Mouse (Mus musculus) left cerebral cortex, adult 11 months (tissue): Measurements from ENCODE around the gene Fgfr4.

ENCODE experiments used
- DNase-seq: peaks from one replicate; pipeline ENCODE4 v3.0.0; 2022; ENCODE audit warnings: low spot score

The Fgfr4 gene

DNA sequence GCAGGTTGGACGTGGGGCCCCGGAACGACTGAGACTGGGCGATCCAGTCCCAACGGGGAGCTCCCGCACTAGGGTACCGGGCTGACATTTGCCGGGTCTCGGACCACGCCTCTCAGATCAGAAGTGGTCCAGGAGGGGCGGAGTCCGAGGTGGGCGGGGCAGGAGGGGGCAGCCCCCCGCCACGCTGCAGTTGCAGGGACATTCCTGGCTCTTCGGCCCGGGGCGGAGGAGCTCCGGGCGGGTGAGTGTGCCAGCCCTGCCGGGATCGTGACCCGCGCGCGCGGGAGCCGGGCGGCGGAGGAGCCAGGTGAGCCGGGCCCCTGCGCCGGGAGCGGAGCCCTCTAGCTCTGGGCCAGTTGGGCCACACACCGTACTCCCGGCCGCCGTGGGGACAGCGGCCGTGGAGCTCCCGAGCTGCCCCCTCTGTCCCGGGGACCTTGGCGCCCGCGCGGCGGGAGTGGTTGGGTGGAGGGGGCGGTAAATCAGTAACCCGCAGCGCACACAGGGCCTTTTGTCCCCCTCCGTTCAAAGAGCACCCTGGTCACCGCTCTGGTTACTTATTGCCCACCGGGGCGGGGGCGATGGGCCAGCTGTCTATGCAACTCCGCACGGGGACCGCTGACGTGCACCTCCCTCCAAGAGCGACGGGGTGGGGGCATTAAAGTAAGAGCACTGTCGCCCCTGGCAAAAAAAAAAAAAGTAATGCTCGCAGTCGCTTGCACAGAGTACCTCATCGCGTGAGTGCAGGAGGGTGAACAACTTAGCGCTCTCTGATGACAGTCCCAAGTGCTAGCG is at the start of gene Fgfr4:
Gene Fgfr4 (plus strand): TSS at position 20 of the 795 bp plus-strand sequence.
- no peak for DNase-seq

DNA sequence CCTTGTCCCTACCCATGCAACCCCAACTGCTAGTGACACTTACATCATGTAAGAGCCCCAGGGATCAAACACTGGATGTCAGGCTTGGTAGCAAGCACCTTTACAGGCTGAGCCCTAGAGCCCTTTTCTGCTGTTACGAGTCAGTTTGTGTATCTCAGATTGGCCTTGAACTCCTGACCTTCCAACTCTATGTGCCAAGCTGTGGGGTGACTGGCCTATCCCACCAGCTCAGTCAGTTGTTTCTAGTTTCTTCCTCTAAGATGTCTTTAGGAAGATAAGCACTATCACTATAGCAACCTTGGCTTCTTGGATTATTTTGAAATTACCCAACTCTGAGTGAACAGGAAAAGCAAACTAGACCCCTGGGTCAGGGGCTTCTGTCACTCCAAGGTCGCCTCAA is 49.1 kb upstream of the Fgfr4 start:
- no peak for DNase-seq

DNA sequence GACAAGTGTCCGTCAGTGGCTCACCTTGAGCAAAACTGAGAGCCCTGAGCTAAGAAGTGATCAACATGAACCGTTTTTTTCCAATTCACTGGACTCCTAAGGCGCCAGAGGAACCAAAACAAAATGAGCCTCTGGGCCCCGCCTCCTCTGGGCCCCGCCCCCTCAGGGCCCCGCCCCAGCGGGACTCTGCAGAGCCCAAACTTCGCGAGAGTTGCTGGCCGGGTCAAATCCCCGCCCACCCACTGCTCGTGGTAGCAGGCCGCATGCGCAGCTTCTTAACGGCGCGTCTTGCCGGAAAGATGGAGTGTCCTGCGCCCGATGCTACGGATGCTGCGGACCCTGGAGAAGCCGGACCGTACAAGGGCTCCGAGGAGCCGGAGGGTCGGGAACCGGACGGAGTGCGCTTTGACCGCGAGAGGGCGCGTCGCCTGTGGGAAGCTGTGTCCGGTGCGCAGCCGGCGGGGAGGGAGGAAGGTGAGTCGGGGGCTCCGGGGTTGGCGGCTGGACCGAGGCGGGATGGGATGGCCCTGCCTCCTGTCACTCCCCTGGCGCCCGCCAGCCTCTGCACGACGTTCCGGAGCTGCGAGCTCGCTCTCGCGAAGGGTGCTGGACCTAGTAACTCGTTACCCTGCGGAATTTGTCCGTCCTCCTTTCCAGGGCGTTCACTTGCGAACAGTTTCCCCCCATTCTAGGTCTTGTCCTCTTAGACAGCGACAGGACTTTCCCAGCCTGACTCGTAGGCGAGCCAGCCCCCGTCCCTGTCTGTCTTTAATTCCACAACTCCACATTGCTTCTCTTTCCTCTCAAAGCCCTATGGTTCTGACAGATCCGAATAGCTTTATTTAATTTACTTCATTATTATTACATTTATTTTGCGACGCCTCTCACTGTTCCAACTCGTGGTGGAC is 47.1 kb upstream of the Fgfr4 start, which contains the start of gene Zfp346:
Gene Zfp346 (plus strand): TSS at position 267 of the 908 bp plus-strand sequence.
- DNase-seq, result peak; percentile 94

DNA sequence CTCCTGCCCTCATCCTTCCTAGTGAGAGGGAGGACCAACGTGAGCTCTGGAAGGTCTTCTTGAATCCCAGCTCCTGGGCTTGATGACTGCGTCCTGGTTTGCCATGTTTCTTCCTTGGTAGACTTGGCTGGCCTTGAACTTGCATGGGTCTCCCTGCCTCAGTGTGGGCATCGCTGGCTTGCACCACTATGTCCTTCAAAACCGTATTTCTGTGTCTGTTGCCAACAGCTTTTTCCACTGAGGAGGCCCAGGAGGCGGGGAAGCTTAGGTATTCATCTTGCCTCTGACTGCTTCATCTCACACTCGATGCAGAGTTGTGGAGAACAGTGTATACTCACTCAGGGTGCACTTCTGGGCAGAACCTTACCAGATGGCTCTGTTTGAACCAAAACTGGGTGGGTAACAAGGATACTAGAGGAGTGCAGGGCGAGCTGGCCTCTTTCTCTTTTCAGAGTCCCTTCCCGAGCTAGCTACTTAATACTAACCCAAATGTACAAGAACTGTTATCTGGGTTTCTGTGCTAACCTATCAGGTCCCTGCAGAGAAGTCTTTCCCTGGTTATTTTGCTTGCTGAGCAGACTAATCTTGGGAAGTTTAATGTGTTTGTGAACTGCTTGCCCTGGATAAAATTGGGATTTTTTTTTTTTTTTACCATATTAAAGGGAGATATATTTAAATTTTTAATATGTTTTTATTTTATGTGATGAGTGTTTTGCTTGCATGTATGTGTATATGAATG is 46.3 kb upstream of the Fgfr4 start:
- DNase-seq, result no peak

GRCm38 (mm10) chr13:55107116-55107515 is 45.3 kb upstream of the Fgfr4 start:
- DNase-seq, result no peak

GRCm38 (mm10) chr13:55107694-55108093 is 44.7 kb upstream of the Fgfr4 start:
- DNase-seq, result no peak

DNA sequence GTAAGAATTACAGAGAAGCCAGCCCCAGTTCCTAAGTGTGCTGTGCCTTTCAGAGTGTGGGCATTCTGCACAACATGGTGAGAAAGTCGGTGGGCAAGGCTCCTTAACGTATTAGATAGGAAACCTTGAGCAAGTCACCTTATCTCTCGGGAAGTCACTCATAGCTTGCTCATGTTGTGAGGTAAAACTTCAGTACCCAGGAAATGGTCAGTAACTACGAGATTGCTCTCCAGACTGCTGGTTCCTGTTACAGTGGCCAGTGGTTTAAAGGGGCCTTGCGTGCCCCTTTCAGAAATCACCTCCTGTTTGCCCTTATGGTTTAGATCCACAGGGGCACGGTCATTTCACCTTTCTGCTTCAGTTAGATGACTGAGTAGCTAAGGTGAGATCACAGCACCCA is 38.1 kb upstream of the Fgfr4 start:
- DNase-seq, result no peak

- no peak for DNase-seq
These were observed 27.5 kb upstream of the Fgfr4 start for GRCm38 (mm10) chr13:55124903-55125302.

DNA sequence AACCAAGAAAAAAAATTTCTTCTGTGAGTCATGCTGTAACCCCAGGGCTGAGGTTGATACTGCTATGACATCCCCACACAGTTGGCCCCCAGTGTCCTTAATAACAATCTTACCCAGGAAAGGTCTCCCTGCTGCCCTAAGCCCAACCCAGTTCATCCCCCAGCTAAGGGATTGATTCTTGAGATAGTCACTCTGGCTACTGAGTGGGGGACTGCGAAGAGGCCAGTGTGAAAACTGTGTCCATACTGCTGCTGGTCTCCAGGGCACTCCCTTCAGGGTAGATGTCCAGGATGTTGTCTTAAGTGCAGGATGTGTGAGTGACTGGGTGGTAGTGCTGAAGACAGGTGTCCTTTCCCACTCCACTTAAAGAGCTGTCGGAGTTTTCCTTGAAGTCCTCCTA is 19.0 kb upstream of the Fgfr4 start, which contains the start of gene Gm17617:
Gene Gm17617 (minus strand): TSS at position 101 of the 400 bp plus-strand sequence.
- no peak for DNase-seq

GRCm38 (mm10) chr13:55135382-55135781 is 17.1 kb upstream of the Fgfr4 start:
- no peak for DNase-seq

- no peak for DNase-seq
These were observed 12.2 kb upstream of the Fgfr4 start for GRCm38 (mm10) chr13:55140271-55140670.

- DNase-seq, result no peak
These were observed 1.5 kb downstream of the Fgfr4 start for GRCm38 (mm10) chr13:55153951-55154350.

DNA sequence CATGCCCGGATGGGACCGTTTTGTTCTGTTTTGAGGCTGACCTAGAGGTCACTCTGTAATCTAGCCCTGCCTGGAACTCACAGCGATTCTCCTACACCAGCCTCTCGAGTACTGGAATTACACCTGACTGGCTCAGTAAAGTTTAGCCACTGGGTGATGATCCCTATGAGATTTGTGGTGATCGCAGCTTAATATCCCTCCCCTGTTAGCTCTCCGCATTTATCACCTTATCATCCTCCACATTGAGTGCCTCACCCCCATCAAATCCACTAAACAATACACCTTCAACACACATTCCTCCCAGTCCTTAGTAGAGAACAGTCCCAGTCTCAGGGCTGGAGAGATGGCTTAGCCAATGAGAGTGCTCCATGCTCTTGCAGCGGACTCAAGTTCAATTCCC is 9.9 kb downstream of the Fgfr4 start:
- no peak for DNase-seq

GRCm38 (mm10) chr13:55163553-55163952 is 11.1 kb downstream of the Fgfr4 start:
- no peak for DNase-seq

- no peak for DNase-seq
These were observed 13.4 kb downstream of the Fgfr4 start for GRCm38 (mm10) chr13:55165831-55166339.

GRCm38 (mm10) chr13:55166806-55167725 is 14.6 kb downstream of the Fgfr4 start:
- no peak for DNase-seq

DNA sequence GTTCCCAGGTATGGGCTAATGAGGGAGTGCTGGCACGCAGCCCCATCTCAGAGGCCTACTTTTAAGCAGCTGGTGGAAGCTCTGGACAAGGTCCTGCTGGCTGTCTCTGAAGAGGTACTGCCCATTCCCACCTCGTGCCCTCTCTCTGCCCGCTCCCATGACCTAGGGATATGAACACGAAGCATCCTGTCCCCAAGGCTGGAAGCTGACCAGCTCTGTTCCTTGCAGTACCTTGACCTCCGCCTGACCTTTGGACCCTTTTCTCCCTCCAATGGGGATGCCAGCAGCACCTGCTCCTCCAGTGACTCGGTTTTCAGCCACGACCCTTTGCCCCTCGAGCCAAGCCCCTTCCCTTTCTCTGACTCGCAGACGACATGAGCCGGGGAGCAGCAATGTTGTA is 15.4 kb downstream of the Fgfr4 start:
- no peak for DNase-seq

- no peak for DNase-seq
These were observed 15.8 kb downstream of the Fgfr4 start for GRCm38 (mm10) chr13:55168255-55168654.

- DNase-seq, result no peak
These were observed 16.5 kb downstream of the Fgfr4 start for GRCm38 (mm10) chr13:55168958-55169369.

GRCm38 (mm10) chr13:55171517-55172335 is 19.3 kb downstream of the Fgfr4 start:
- DNase-seq, result peak; percentile 63
